Mouse (Mus musculus): Measurements from ENCODE around the gene Dcaf10.
"Not testable (repeated sequence)": the region's sequence is repeated elsewhere in the genome, so short reads cannot be mapped to it uniquely, and the experiment has no call there.

The Dcaf10 gene

DNA sequence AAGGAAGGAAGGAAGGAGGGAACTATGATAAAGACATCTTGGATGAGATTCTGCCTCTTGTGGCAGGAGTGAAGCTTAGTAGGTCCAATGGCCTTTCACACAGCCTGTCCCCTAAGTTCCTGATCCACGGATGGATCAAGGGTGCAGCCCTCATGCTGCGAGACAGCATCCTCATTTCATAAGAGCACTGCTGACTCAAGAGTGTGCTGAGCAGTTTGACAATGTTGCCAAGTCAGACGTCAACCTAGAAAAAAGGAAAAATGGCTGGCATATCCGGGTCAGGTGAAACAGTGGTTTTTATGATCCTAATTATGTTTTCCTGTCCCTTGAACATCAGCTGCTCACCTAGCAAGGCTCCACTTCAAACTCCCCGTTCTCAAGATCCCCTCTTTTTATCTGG lies 51.8 kb downstream of the Dcaf10 start:
- no peak for DNase-seq (ENCODE audit: low read depth, low spot score)

GRCm38 (mm10) chr4:45396211-45396610 lies 54.3 kb downstream of the Dcaf10 start:
- DNase-seq (ENCODE audit: low read depth, low spot score) = not testable (repeated sequence)

GRCm38 (mm10) chr4:45398315-45398714 lies 56.4 kb downstream of the Dcaf10 start:
- not testable (repeated sequence) for DNase-seq (ENCODE audit: low read depth, low spot score)

DNA sequence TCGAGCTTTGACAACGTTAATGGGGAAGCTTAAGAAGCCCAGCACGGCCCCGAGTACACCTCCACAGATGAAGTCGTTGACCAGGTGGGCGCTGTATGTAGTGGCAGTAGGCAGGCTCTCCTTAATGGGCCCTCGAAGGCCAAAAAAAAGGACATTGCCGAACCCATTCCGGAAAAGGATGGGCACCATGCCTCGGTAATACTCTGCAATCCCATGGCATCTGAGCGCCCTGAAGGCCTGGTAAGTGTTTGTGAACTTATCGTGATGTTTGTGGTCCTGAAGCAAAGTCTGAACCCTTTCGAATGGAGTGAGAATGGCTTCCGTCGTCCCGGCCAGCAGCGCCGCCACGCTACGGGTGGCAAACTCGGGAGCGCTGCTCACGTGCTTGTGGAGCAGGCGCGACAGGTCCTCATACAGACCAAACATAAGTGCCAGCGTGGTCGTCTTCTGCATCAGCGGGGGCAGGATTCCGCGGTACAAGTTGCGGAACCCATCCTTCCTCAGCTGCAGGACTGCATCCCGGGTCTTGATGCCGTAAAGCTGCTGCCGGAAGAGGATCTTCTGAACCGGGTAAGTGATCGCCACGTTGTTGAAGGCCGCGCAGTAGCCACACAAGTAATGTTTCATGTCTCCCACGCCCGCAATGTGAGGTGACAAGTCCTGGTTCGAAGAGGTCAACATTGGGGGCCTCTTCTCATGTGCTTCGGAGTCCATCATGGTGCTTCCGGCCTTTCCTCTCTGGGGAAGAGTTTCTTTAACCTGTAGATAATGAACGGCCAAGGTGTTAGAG lies 57.7 kb downstream of the Dcaf10 start:
- no peak for DNase-seq (ENCODE audit: low read depth, low spot score)

DNA sequence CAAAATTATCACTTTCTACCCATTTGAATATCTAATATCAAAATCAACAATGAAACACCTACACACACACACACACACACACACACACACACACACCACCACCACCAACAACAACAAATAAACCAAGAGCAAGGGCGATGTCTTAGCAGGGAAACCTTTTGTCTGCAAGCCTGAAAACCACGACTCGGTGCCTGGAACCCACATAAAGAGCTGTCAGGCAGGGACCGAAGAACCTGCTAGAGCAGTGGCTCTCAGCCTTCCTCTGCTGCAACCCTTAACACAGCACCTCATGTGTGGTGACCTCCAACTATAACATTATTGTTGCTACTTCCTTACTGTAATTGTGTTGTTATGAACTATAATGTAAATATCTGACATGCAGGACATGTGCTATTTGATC lies 60.4 kb downstream of the Dcaf10 start:
- DNase-seq (ENCODE audit: low read depth, low spot score) = no peak

GRCm38 (mm10) chr4:45402878-45403498 lies 61.1 kb downstream of the Dcaf10 start:
- DNase-seq (ENCODE audit: low read depth, low spot score) = no peak

DNA sequence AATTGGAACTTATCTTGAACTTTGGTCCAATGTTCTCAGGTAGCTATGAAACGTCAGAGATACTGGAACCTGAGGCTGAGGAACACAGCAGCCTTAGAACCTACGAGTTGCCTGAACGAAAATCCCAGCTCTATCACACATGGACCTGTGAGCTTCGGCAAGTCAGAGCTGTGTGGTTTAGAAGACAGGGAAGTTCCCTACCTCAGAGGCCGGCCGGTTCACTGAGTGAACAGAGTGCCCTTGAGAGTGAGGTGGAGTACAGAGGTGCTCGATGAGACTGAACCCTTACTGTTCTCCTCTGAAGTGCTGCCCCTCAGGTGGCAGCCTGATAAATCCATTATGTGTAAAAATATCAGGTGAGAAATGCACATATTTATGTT lies 61.6 kb downstream of the Dcaf10 start:
- no peak for DNase-seq (ENCODE audit: low read depth, low spot score)

DNA sequence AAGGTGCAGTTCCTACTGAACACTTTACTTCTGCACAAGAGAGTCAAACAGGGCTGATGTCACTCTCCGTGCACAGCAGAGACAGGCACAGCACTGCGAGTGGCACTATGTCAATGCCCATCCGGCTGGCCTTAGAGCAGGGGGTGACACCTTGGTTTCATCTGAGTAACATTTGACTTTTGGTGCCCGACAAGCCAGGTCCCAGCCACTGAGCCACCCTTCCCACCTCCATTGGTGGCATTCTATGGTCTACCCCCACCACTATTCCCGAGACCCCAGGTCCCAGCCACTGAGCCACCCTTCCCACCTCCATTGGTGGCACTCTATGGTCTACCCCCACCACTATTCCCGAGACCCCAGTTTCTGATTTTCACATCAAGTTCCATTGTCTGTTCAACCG lies 62.2 kb downstream of the Dcaf10 start:
- DNase-seq (ENCODE audit: low read depth, low spot score) = no peak

DNA sequence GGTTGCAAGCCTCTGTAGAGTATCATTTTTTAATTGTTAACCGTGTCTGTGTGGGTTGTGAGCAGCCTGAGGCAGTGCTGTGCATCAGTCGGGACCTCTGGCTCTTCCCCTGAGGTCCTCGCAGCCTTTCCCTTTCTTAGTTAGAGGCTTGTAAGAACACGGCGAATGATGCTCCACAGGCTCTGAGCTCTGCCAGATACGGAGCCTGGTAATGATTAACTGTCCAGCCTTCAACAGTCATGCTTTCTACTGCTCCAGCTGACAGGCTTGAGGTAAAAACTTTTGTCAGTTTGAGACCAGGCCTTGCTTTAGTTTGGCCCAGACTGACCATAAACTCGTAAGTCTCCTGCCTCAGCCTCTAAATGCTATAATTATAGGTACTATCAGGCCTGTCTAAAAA lies 63.4 kb downstream of the Dcaf10 start:
- DNase-seq (ENCODE audit: low read depth, low spot score) = no peak

DNA sequence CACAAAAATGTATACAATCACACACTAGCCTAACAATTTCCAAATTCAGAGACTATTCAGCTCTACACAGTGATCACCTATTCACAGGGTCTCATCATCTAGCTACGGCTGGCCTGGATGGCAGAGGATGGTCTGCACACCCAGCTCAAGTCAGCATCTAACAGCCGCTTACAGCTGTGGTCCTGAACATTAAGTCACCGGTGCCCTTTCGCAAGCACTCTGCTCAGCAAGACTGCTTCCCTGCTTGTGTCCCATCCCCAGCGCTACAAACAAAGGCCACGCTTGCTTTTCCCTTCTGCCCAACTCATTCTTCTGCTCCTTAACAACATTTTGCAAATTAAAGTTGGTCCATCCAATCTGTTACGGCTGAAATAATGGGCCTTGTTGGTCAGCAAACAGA lies 64.5 kb downstream of the Dcaf10 start:
- DNase-seq (ENCODE audit: low read depth, low spot score) = no peak

DNA sequence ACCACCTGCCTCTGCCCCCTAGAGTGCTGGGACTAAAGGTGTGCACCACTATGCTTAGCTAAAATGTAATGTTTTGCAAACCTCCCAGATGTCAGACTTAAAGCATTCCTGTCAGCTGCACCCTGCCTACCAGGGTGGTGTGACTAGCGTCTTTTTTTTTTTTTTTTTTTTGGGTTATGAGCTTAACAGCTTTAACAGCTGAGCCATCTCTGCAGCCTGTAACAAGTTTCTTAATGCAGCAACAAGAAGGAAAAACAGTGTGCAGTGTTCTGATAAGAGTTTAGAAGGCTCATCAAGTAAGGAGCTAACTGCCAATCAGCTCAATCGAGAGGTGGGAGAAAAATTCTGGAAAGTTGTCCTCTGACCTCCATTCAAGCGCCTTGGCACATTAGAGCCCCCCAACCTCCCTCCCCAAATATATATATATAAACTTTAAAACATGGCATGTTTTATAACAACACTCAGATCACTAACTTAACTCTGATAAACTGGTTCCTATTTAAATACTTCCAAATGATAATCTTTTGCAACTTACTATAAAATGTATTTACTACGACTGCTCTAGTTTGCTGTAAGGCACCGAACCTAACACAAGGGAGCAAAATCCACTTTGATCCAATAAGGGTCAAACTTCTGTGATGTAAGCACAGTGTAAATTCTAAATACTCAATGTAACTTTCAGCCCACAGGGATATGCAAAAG lies 65.3 kb downstream of the Dcaf10 start:
- DNase-seq (ENCODE audit: low read depth, low spot score) = no peak

DNA sequence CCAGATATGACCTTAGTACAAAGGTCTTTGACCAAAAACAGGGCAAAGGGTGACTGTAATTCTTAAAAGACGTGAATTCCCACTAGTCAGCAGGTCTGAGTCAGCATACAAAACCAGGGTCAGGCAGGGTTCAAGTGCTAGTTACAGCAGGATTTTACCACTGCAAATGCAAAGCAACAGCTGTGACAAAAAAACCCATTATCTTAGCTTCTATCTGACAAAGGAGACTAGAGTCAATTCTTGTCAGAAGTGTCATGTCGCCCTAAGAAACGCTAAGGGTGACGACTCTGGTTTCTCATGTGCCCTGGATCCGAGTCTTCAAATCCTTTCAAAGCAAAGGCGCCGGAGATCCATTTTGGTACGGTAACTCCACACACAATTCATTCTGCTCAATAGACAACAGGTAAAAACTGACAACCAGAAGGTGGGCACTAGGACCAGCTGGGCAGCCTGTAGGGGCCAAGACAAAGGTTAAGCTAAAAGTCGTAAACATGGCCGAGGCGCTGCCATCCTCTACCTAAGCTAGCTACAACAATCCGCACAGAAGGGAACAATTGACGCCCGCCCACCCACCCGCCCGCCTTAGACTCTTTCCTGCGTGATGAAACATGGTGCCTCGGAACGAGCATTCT lies 65.9 kb downstream of the Dcaf10 start:
- DNase-seq (ENCODE audit: low read depth, low spot score) = no peak

DNA sequence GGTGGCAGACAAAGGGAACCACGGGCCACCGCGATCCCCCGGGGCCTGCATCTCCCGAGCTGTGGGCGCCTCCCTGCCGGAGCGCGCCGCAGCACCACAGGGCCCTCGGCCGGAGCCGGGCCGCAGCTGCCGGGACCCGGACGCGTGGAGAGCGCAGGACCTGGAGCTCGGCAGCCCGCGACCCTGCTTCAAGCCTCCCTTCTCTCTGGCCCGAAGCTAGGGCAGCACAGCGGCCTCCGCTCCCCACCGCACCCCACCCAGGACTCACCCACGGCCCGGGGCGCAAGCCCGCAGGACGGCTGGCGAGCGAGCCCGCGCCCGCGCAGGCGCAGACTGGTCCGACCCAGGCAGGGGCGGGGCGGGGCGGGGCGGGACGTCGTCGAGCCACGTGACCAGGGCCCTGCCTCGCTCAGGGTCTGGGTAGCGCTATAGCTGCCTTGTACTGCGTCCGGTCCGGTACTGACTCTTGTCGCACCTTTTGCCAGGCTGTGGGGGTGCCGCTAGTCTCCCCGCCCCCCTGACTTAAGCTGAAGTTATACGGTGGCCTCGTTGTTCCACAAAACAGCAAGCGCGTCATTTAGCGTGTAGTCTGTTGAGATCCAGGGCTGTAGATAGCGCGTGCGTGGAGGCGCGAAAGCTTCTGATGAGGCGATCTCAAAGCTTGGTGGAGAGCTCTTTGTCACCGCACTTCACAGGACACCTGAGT lies 66.7 kb downstream of the Dcaf10 start, which contains the start of gene Slc25a51:
TSS of gene Slc25a51 (minus strand) at position 340 of the 706 bp plus-strand sequence.
- peak; percentile 89 for DNase-seq (ENCODE audit: low read depth, low spot score)

DNA sequence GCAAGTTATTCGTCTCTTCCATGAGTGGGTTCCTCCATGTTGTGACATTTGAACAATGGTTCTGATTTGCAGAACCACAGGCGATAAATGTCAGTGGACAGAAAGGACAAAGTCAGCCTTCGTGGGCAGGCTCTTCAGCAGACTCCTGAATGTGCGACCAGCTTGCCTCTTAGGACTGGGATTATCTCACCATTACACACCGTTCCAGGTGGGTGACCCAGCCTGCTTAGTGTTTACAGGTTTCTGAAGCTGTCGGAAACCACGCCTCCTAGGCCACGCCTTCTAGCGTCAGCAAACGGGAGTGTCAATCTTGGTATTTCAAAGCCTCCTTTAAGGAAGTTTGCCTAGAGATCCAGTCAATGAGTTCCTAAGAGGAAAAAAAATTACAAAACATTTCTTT lies 67.4 kb downstream of the Dcaf10 start:
- DNase-seq (ENCODE audit: low read depth, low spot score) = peak; percentile 51

- DNase-seq (ENCODE audit: low read depth, low spot score) = no peak
Observed at GRCm38 (mm10) chr4:45411181-45411790, 69.4 kb downstream of the Dcaf10 start.

GRCm38 (mm10) chr4:45412433-45413192 lies 70.7 kb downstream of the Dcaf10 start:
- DNase-seq (ENCODE audit: low read depth, low spot score) = no peak

DNA sequence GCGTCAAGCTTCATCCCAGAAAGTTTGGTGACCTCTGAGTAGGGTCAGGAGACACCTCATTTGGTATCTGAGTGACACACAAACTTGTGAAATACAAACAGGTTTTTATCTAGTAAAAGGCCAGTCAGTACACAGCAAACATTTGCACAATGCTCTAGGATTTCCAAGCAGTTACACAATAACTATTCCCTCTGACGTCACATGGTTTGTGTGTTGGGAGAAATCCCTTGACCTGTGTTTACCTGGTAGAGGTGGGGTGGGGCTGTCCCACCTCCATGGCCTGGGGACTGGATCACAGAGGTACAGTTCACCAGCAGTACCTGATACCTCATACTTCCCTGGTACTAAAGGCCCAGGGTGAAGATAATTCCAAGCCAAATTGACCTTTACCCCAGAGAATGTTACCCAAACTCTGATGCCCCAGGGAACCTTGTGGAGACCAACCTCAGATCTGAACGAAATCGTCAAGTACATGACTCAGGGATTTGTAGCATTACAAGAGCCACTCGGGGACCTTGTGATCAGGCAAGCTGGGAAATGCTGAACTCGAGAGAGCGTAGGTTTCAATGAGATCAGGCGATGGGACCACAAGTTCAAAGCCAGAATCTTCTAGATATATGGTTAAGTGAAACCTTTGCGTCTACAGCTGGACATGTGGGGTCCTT lies 71.9 kb downstream of the Dcaf10 start:
- DNase-seq (ENCODE audit: low read depth, low spot score) = no peak

DNA sequence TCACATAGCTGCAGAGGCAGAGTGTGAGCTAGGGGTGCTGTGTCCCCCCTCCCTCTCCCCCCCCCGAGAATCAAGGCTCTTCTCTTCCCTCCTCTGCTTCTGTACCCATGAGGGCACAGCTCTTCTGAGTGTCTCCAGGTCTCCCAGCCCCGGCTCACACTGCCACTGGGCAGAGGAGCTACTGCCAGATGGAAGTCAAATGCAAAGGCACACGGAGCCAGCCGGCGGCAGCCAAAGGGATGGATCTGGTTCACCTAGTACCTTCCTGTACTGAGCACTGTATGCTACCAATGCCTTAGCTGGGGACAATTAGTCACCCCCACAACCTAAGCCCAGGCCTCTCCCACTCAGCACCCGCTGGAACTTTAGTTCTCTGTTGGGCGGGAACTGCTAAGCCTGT lies 74.4 kb downstream of the Dcaf10 start:
- no peak for DNase-seq (ENCODE audit: low read depth, low spot score)

GRCm38 (mm10) chr4:45418229-45418950 lies 76.5 kb downstream of the Dcaf10 start:
- peak; percentile 69 for DNase-seq (ENCODE audit: low read depth, low spot score)

Data from retina, postnatal 7 days (tissue).